Mouse (Mus musculus) neural tube, embryonic 14.5 days (tissue): ENCODE measurements around the gene Upk1b. TPM values are rescaled to one million over a fixed set of nuclear protein-coding genes. Genes with fewer than 3 reads are reported as not detected.
A peak's percentile ranks its signal among the peaks of the same experiment; 100 is the strongest.

Experiments used
- ATAC-seq: fragments of 200-750 bp; cut with Nextera tagmentation; 2 replicates; pipeline ENCODE4 v1.8.0; 2017; ENCODE audit warnings: low read depth, mild to moderate bottlenecking, moderate TSS enrichment, moderate library complexity
- H3K27ac ChIP-seq: fragments of 300-500 bp; sonication (generic); 2 replicates; pipeline ENCODE4 v1.5.1; 2014; ENCODE audit warnings: low read depth, mild to moderate bottlenecking, control low read depth, low read length, moderate library complexity, mixed read lengths
- H3K27me3 ChIP-seq: fragments of 300-500 bp; sonication (generic); 2 replicates; pipeline ENCODE4 v1.6.1; 2014; ENCODE audit warnings: low read length; ENCODE audit not compliant: control insufficient read depth, insufficient read depth
- H3K36me3 ChIP-seq: fragments of 300-500 bp; sonication (generic); 2 replicates; pipeline ENCODE4 v1.6.1; 2014; ENCODE audit warnings: low read length, mixed read lengths; ENCODE audit not compliant: control insufficient read depth, insufficient read depth
- H3K4me1 ChIP-seq: fragments of 300-500 bp; sonication (generic); 2 replicates; pipeline ENCODE4 v1.6.1; 2014; ENCODE audit warnings: low read length; ENCODE audit not compliant: control insufficient read depth, insufficient read depth
- H3K4me2 ChIP-seq: fragments of 300-500 bp; sonication (generic); 2 replicates; pipeline ENCODE4 v1.6.1; 2014; ENCODE audit warnings: mild to moderate bottlenecking, low read depth, low read length, control low read depth
- H3K4me3 ChIP-seq: fragments of 300-500 bp; sonication (generic); 2 replicates; pipeline ENCODE4 v1.5.1; 2014; ENCODE audit warnings: low read depth, low read length, control low read depth, mixed read lengths
- H3K9ac ChIP-seq: fragments of 300-500 bp; sonication (generic); replicated peaks from 2 replicates; pipeline ENCODE4 v1.6.1; 2014; ENCODE audit warnings: low read depth, mild to moderate bottlenecking, control low read depth, low read length, mixed read lengths
- H3K9me3 ChIP-seq: fragments of 300-500 bp; sonication (generic); 2 replicates; pipeline ENCODE4 v1.6.1; 2016; ENCODE audit warnings: low read length; ENCODE audit not compliant: control insufficient read depth
- WGBS: fragments of 180-500 bp; shearing (Covaris S2); extraction: QIAGEN DNeasy Blood & Tissue Kit; methylation state at CpG from one replicate; pipeline ENCODE4 v1.1.7; 2014; 5-methylcytosine and 5-hydroxymethylcytosine counted together
- polyA plus RNA-seq: library from polyadenylated mRNA; unstranded; fragments of >200 nt; fragmentation: Nextera tagmentation; extraction: Ambion mirVana; gene quantifications from 2 replicates; pipeline ENCODE4 v1.2.1, GENCODE M21; 2014

Upk1b gene
- polyA plus RNA-seq, 1 experiment from 2014 or later: not detected

GRCm38 (mm10) chr16:38742659-38743131 lies 57.4 kb downstream of the Upk1b start:
- no peaks in the 10 kb centered on the region for H3K9me3 ChIP-seq
- peak overlapping the region; percentile 81 for H3K4me3 ChIP-seq
- peak overlapping the region; percentile 95 for H3K4me2 ChIP-seq
- H3K36me3 ChIP-seq: no peaks in the 10 kb centered on the region
- H3K27ac ChIP-seq: peak overlapping the region; percentile 76
- WGBS: under 1% methylated on average over 13 of the region's 13 CpGs
- H3K4me1 ChIP-seq: peaks cover 6% of the 10 kb centered on the region; the same call in 1 of the 2 replicates
- H3K27me3 ChIP-seq: no peaks in the 10 kb centered on the region
- peak overlapping the region; percentile 89 for H3K9ac ChIP-seq
- peak; percentile 73 for ATAC-seq

DNA sequence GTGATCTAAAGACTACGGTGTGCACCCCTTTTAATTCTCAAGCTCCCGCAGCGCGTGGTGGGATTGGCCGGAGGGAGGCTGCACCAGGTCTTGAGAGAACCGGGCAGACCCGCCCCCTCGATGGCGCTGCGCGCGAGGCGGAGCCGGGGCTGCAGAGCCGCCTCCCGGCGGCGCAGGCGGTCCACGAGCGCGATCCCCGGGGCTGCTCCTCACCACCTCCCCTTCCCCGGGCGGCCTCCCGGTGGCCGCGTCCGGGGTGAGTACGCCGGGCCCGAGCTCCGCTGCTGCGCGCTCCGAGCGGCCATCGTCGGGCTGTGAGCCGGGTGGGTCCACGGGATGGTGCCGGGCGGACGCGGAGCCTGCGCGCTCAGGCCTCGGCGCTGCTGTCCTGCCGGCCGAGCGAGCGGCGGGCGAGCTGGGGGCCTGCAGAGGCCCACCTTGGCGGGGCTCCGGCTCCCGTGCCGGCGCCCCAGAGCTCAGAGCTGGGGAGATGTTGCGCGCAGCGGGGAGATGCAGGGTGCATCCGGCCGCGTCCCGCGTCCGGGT lies 57.9 kb downstream of the Upk1b start, which contains the start of gene B4galt4:
Gene B4galt4 (plus strand): TSS at position 152 of the 546 bp plus-strand sequence.
- H3K4me3 ChIP-seq: peak within 1 kb of the TSS; percentile 81
- peak within 1 kb of the TSS; percentile 76 for H3K27ac ChIP-seq
- no peaks in the 10 kb centered on the region for H3K27me3 ChIP-seq
- H3K9ac ChIP-seq: peak within 1 kb of the TSS; percentile 89
- H3K36me3 ChIP-seq: no peaks in the 10 kb centered on the region
- no peaks in the 10 kb centered on the region for H3K9me3 ChIP-seq
- H3K4me2 ChIP-seq: peak within 1 kb of the TSS; percentile 95
- WGBS: under 1% methylated on average over 45 of the region's 69 CpGs
- peaks cover 6% of the 10 kb centered on the region; the same call in 1 of the 2 replicates for H3K4me1 ChIP-seq
- ATAC-seq: peak; percentile 95

DNA sequence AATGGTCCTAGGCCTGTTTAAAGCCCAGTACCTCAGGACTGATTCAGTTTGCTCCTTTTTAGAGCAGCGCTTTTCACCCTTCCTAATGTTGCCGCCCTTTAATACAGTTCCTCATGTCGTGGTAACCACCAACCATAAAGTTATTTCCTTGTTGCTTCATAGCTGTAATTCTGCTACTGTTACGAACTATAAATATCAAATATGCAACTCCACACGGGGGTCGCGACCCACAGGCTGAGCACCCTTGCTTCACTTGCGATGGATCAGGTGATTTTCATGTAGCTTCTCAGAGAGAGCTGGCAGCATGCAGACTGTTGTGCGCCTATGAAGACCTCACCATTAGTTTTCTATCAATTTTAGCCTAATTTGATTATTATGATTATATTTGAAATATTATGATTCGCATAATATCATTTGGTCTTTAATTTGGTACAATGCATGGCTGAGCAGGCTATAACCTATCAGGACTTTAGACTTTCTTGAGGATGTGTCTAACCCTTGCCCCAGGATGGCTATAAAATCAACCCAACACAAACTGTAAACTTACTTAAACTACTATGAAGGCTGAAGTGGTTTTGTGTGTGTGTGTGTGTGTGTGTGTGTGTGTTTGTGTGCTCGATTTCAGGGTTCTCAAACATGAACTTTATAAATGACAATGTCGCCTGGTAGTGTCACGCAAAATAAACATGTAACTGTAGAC lies 58.8 kb downstream of the Upk1b start:
- Histone ChIP-seq H3K4me3 (peak overlapping the region; percentile 81), H3K4me1 (peaks cover 6% of the 10 kb centered on the region; the same call in 1 of the 2 replicates), H3K9me3 (no peaks in the 10 kb centered on the region), H3K9ac (peak overlapping the region; percentile 89; the same call in 1 of the 2 replicates), H3K27ac (no peak overlapping the region), H3K4me2 (peak overlapping the region; percentile 95), H3K36me3 (no peaks in the 10 kb centered on the region), H3K27me3 (no peaks in the 10 kb centered on the region)
- ATAC-seq: 0 out of 2 replicates have a peak, but pooled peaks have one; percentile 1
- WGBS: 86% methylated on average over 13 of the region's 13 CpGs

DNA sequence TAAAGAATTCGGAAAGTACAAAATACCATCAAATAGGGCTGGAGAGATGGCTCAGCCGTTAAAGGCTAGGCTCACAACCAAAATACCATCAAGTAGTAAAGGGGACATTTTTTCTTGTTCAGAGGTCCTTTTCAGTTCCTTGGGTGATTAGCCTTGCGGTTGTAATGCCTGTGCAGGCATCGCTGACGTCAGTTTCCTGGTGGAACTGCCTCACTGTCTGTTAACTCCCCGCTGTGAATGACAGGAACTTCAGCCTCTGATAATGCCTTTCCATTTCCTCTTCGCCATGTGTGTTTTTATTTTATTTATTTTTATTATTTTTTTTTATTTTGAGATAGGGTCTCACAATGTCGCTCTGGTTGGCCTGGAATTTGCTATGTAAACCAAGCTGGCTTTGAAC lies 69.2 kb downstream of the Upk1b start:
- Histone ChIP-seq H3K4me2 (no peak overlapping the region), H3K27me3 (no peaks in the 10 kb centered on the region), H3K4me3 (no peak overlapping the region), H3K27ac (no peak overlapping the region), H3K36me3 (no peaks in the 10 kb centered on the region), H3K9me3 (no peaks in the 10 kb centered on the region), H3K9ac (no peak overlapping the region), H3K4me1 (no peaks in the 10 kb centered on the region)
- WGBS: 57% methylated on average over 8 of the region's 8 CpGs
- ATAC-seq: no peak

GRCm38 (mm10) chr16:38729610-38730288 lies 70.4 kb downstream of the Upk1b start:
- ATAC-seq: peak; percentile 70; the same call in 1 of the 2 replicates
- Histone ChIP-seq H3K4me2 (no peak overlapping the region; the same call in 1 of the 2 replicates), H3K27ac (no peak overlapping the region), H3K36me3 (no peaks in the 10 kb centered on the region), H3K4me1 (no peaks in the 10 kb centered on the region), H3K9ac (no peak overlapping the region), H3K27me3 (no peaks in the 10 kb centered on the region), H3K4me3 (no peak overlapping the region), H3K9me3 (no peaks in the 10 kb centered on the region)
- WGBS: 57% methylated on average over 15 of the region's 15 CpGs

DNA sequence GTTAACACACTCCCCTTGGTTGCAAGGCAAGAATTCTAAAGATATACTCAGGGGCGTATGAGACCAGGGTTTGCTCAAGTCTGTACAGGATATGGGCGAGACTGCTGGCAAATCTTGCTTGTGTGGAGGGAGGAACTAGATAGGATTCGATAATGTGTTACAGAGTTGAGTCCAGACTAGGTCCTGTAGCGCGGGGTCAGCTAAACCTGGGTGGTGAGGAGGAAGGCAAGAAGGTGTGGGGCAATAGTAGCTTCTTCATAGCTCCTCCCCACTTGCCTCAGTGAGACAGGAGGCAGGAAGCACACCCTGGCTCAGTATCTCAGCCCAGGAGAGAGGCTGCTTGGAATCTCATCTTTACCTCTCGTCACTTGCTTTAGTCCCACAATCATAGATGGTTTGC lies 71.0 kb downstream of the Upk1b start:
- H3K4me2 ChIP-seq: no peak overlapping the region
- no peaks in the 10 kb centered on the region for H3K36me3 ChIP-seq
- WGBS: 87% methylated on average over 6 of the region's 6 CpGs
- H3K9ac ChIP-seq: no peak overlapping the region
- H3K27ac ChIP-seq: no peak overlapping the region
- no peak overlapping the region for H3K4me3 ChIP-seq
- no peaks in the 10 kb centered on the region for H3K4me1 ChIP-seq
- no peak for ATAC-seq
- no peaks in the 10 kb centered on the region for H3K9me3 ChIP-seq
- no peaks in the 10 kb centered on the region for H3K27me3 ChIP-seq

DNA sequence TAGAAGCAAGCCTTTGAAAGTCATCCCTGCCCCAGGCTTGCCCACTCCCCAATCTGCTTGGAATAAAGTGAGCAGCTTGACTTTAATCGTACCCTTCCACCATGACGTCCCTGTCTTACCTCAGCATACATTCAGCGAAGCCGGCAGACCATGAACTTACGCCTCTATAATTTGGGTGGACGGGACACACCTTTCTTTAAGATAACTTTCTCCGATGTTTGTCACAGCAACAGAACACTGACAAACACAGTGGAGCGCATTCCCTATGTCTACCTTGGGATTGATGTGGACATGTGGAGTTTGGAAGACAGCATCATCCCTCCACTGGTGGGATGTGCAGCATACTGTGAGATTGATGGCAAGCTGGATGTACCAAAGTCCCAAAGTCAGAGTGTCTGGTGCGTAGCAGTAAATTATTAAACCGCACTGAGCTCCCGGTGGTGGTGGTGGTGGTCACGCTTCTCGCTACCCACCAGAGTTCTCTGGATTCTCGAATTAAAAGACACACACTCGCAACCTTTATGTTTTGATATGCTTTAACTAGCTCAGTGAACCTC lies 71.5 kb downstream of the Upk1b start:
- Histone ChIP-seq H3K4me2 (no peak overlapping the region), H3K4me1 (no peaks in the 10 kb centered on the region), H3K9me3 (no peaks in the 10 kb centered on the region), H3K36me3 (no peaks in the 10 kb centered on the region), H3K27me3 (no peaks in the 10 kb centered on the region), H3K4me3 (no peak overlapping the region), H3K9ac (no peak overlapping the region), H3K27ac (no peak overlapping the region)
- ATAC-seq: no peak
- 93% methylated on average over 15 of the region's 15 CpGs for WGBS

DNA sequence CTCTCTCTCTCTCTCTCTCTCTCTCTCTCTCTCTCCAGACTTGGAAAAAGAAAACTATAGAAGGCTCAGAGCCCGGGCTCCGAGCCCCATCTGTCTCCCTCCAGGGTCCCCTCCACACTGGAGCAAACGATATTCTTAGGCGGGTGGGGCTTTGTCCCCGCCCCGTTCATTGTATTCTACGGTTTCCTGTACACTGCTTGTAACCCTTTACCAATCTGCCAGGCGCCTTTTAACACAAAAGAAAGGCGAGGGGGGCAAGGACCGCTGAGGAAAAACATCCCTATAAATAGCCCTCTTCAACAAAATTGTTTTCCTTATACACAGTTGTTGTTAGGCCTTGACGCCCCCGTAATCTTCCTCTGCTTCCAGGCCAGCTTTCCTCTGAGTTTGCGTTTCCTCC lies 75.2 kb downstream of the Upk1b start:
- Histone ChIP-seq H3K9ac (no peak overlapping the region), H3K4me3 (no peak overlapping the region), H3K4me1 (no peaks in the 10 kb centered on the region), H3K4me2 (no peak overlapping the region), H3K36me3 (no peaks in the 10 kb centered on the region), H3K9me3 (no peaks in the 10 kb centered on the region), H3K27ac (no peak overlapping the region), H3K27me3 (no peaks in the 10 kb centered on the region)
- ATAC-seq: no peak
- WGBS: 62% methylated on average over 13 of the region's 13 CpGs
